Mouse (Mus musculus) gastrocnemius, adult 2 months (tissue): ENCODE data around the gene Gdf1. TPM values are rescaled to one million over a fixed set of nuclear protein-coding genes. Genes with fewer than 3 reads are reported as not detected.

Experiments used
- DNase-seq: peaks from one replicate; pipeline ENCODE4 v3.0.0; 2022
- H3K27ac ChIP-seq: fragments of 200-600 bp; 2 replicates; pipeline ENCODE4 v1.8.1; 2022; ENCODE audit warnings: mild to moderate bottlenecking
- H3K4me3 ChIP-seq: fragments of 200-600 bp; 2 replicates; pipeline ENCODE4 v1.8.1; 2022; ENCODE audit warnings: mild to moderate bottlenecking, moderate library complexity
- CTCF ChIP-seq: fragments of 200-600 bp; IDR thresholded peaks from 2 replicates; pipeline ENCODE4 v1.8.1; 2022; ENCODE audit warnings: antibody characterized with exemption, mild to moderate bottlenecking, moderate library complexity
- intact Hi-C: fragments of 180-260 bp; cut with DNase I; formaldehyde crosslinking; loops from one replicate; pipeline ENCODE4 v1.15.1; 2025
- total RNA-seq, 2 experiments: library from RNA; stranded (reverse); gene quantifications; 2 replicates each; pipeline ENCODE4 v1.2.3; 2021

Gene Gdf1
- total RNA-seq, 2 experiments from 2014 or later = 1.0 TPM; not detected in 1

- Histone ChIP-seq H3K4me3 (no peak overlapping the region), H3K27ac (no peak overlapping the region)
- intact Hi-C loops = no loop called here
- TF ChIP-seq CTCF = no peak
- DNase-seq = no peak
Observed at GRCm38 (mm10) chr8:70338931-70339330, 9.3 kb downstream of the Gdf1 start.

GRCm38 (mm10) chr8:70340659-70341058, 11.0 kb downstream of the Gdf1 start:
- Histone ChIP-seq H3K27ac (peak overlapping the region; percentile 66), H3K4me3 (no peak overlapping the region)
- TF ChIP-seq CTCF = no peak
- DNase-seq = peak; percentile 44
- intact Hi-C loops = loop anchor here (5.0 kb wide), 1 partner anchor 167 kb away; the partner anchor contains the start of gene Rex1bd

GRCm38 (mm10) chr8:70342007-70342406, 12.4 kb downstream of the Gdf1 start:
- DNase-seq = no peak
- Histone ChIP-seq H3K27ac (no peak overlapping the region), H3K4me3 (no peak overlapping the region)
- intact Hi-C loops = loop anchor here (5.0 kb wide), 1 partner anchor 165 kb away; the partner anchor contains the start of gene Rex1bd
- no peak for TF ChIP-seq CTCF

GRCm38 (mm10) chr8:70343076-70343475, 13.5 kb downstream of the Gdf1 start:
- TF ChIP-seq CTCF = no peak
- 0 out of 2 replicates have a peak overlapping the region, but pooled peaks have one; percentile 16 for H3K27ac ChIP-seq
- H3K4me3 ChIP-seq = no peak overlapping the region
- DNase-seq = no peak
- intact Hi-C loops = loop anchor here (5.0 kb wide), 1 partner anchor 164 kb away; the partner anchor contains the start of gene Rex1bd

GRCm38 (mm10) chr8:70343696-70344095, 14.1 kb downstream of the Gdf1 start:
- DNase-seq = peak; percentile 52
- Histone ChIP-seq H3K4me3 (no peak overlapping the region), H3K27ac (no peak overlapping the region)
- TF ChIP-seq CTCF = peak; percentile 61
- intact Hi-C loops = loop anchor here (5.0 kb wide), 1 partner anchor 164 kb away; the partner anchor contains the start of gene Rex1bd

- no peak for TF ChIP-seq CTCF
- H3K4me3 ChIP-seq = no peak overlapping the region
- no peak overlapping the region for H3K27ac ChIP-seq
- intact Hi-C loops = loop anchor here (5.0 kb wide), 1 partner anchor 163 kb away; the partner anchor contains the start of gene Rex1bd
- no peak for DNase-seq
Observed at GRCm38 (mm10) chr8:70344279-70344678, 14.7 kb downstream of the Gdf1 start.

- TF ChIP-seq CTCF = no peak
- Histone ChIP-seq H3K4me3 (no peak overlapping the region), H3K27ac (peak overlapping the region; percentile 74)
- intact Hi-C loops = no loop called here
- DNase-seq = no peak
Observed at GRCm38 (mm10) chr8:70347443-70347842, 17.8 kb downstream of the Gdf1 start.

- peak overlapping the region; percentile 74 for H3K27ac ChIP-seq
- no peak for DNase-seq
- no peak overlapping the region; the same call in none of the 2 replicates for H3K4me3 ChIP-seq
- intact Hi-C loops = no loop called here
- no peak for TF ChIP-seq CTCF
Observed at GRCm38 (mm10) chr8:70347860-70348420, 18.3 kb downstream of the Gdf1 start.

- peak overlapping the region; percentile 98 for H3K4me3 ChIP-seq
- H3K27ac ChIP-seq = peak overlapping the region; percentile 90
- no peak for TF ChIP-seq CTCF
- intact Hi-C loops = no loop called here
- no peak for DNase-seq
Observed at GRCm38 (mm10) chr8:70351035-70351999, 21.7 kb downstream of the Gdf1 start.

- intact Hi-C loops = no loop called here
- H3K4me3 ChIP-seq = peak overlapping the region; percentile 98
- H3K27ac ChIP-seq = peak overlapping the region; percentile 90
- no peak for TF ChIP-seq CTCF
- no peak for DNase-seq
Observed at GRCm38 (mm10) chr8:70352000-70352384, 22.4 kb downstream of the Gdf1 start.

GRCm38 (mm10) chr8:70352657-70353151, 23.1 kb downstream of the Gdf1 start:
- Histone ChIP-seq H3K27ac (peak overlapping the region; percentile 90), H3K4me3 (peak overlapping the region; percentile 98)
- TF ChIP-seq CTCF = no peak
- intact Hi-C loops = no loop called here
- DNase-seq = no peak

GRCm38 (mm10) chr8:70353194-70353817, 23.7 kb downstream of the Gdf1 start, which contains the start of gene Upf1:
TSS of gene Upf1 (minus strand) at chr8:70353278.
- Histone ChIP-seq H3K4me3 (peak within 1 kb of the TSS; percentile 98), H3K27ac (peak within 1 kb of the TSS; percentile 90)
- peak; percentile 100 for DNase-seq
- intact Hi-C loops = no loop called here
- no peak for TF ChIP-seq CTCF
